Mouse (Mus musculus) kidney, postnatal 10 days (tissue): ENCODE data around the gene Tbc1d23.
"Not testable (repeated sequence)": the region's sequence is repeated elsewhere in the genome, so short reads cannot be mapped to it uniquely, and the experiment has no call there.

Experiments
- DNase-seq: peaks from one replicate; pipeline ENCODE4 v3.0.0; 2021; ENCODE audit warnings: mixed read lengths

Tbc1d23 gene

GRCm38 (mm10) chr16:57215957-57216356 lies 15.3 kb downstream of the Tbc1d23 start:
- no peak for DNase-seq

GRCm38 (mm10) chr16:57211037-57211436 lies 20.3 kb downstream of the Tbc1d23 start:
- no peak for DNase-seq

GRCm38 (mm10) chr16:57208342-57208741 lies 23.0 kb downstream of the Tbc1d23 start:
- no peak for DNase-seq

GRCm38 (mm10) chr16:57197281-57197680 lies 34.0 kb downstream of the Tbc1d23 start:
- DNase-seq = no peak

GRCm38 (mm10) chr16:57196590-57196989 lies 34.7 kb downstream of the Tbc1d23 start:
- no peak for DNase-seq

GRCm38 (mm10) chr16:57191214-57191613 lies 40.1 kb downstream of the Tbc1d23 start:
- no peak for DNase-seq

GRCm38 (mm10) chr16:57190390-57190789 lies 40.9 kb downstream of the Tbc1d23 start:
- DNase-seq = no peak

- no peak for DNase-seq
These were observed 41.8 kb downstream of the Tbc1d23 start for GRCm38 (mm10) chr16:57189493-57189892.

GRCm38 (mm10) chr16:57186618-57187017 lies 44.7 kb downstream of the Tbc1d23 start:
- DNase-seq = no peak

GRCm38 (mm10) chr16:57182037-57182436 lies 49.3 kb downstream of the Tbc1d23 start:
- DNase-seq = no peak

- DNase-seq = no peak
These were observed 50.1 kb downstream of the Tbc1d23 start for GRCm38 (mm10) chr16:57181180-57181579.

- no peak for DNase-seq
These were observed 53.6 kb downstream of the Tbc1d23 start for GRCm38 (mm10) chr16:57177664-57178063.

- DNase-seq = peak; percentile 53
These were observed 54.0 kb downstream of the Tbc1d23 start for GRCm38 (mm10) chr16:57177254-57177653.

- DNase-seq = no peak
These were observed 55.0 kb downstream of the Tbc1d23 start for GRCm38 (mm10) chr16:57176276-57176675.

GRCm38 (mm10) chr16:57175751-57176150 lies 55.6 kb downstream of the Tbc1d23 start:
- DNase-seq = no peak

- DNase-seq = not testable (repeated sequence)
These were observed 56.8 kb downstream of the Tbc1d23 start for GRCm38 (mm10) chr16:57174480-57174879.

GRCm38 (mm10) chr16:57171570-57171969 lies 59.7 kb downstream of the Tbc1d23 start:
- DNase-seq = no peak

GRCm38 (mm10) chr16:57171161-57171560 lies 60.1 kb downstream of the Tbc1d23 start:
- DNase-seq = no peak

- no peak for DNase-seq
These were observed 63.1 kb downstream of the Tbc1d23 start for GRCm38 (mm10) chr16:57168236-57168635.

GRCm38 (mm10) chr16:57167514-57167912 lies 63.8 kb downstream of the Tbc1d23 start:
- DNase-seq = no peak

- peak; percentile 97 for DNase-seq
These were observed 64.4 kb downstream of the Tbc1d23 start, which contains the start of gene Nit2 for GRCm38 (mm10) chr16:57166611-57167513. Gene Nit2, minus strand, starts transcription at chr16:57167341.

- DNase-seq = no peak
These were observed 65.2 kb downstream of the Tbc1d23 start for GRCm38 (mm10) chr16:57166086-57166485.

- DNase-seq = no peak
These were observed 66.1 kb downstream of the Tbc1d23 start for GRCm38 (mm10) chr16:57165157-57165556.

- no peak for DNase-seq
These were observed 67.6 kb downstream of the Tbc1d23 start for GRCm38 (mm10) chr16:57163694-57164093.

GRCm38 (mm10) chr16:57162841-57163240 lies 68.5 kb downstream of the Tbc1d23 start:
- no peak for DNase-seq
